Mouse (Mus musculus) activated CD4-positive, CD25-positive, alpha-beta regulatory T cell, adult 4 months (primary cell): ENCODE data around the gene C1s1. TPM values are rescaled to one million over a fixed set of nuclear protein-coding genes. Genes with fewer than 3 reads are reported as not detected.
A peak's percentile ranks its signal among the peaks of the same experiment; 100 is the strongest.
"Not testable (repeated sequence)": the region's sequence is repeated elsewhere in the genome, so short reads cannot be mapped to it uniquely, and the experiment has no call there.

Source experiments
- ATAC-seq: one replicate; pipeline ENCODE4 v1.8.0; 2017
- polyA plus RNA-seq, 2 experiments: library from polyadenylated mRNA; unstranded; fragments of 100-300 nt; shearing (Covaris generic); gene quantifications; one replicate each; pipeline ENCODE4 v1.2.1; 2017

The C1s1 gene
- polyA plus RNA-seq, 2 experiments from 2014 or later, result not detected

- no peak for ATAC-seq
Measured at GRCm38 (mm10) chr6:124511936-124512335, 30.2 kb downstream of the C1s1 start.

DNA sequence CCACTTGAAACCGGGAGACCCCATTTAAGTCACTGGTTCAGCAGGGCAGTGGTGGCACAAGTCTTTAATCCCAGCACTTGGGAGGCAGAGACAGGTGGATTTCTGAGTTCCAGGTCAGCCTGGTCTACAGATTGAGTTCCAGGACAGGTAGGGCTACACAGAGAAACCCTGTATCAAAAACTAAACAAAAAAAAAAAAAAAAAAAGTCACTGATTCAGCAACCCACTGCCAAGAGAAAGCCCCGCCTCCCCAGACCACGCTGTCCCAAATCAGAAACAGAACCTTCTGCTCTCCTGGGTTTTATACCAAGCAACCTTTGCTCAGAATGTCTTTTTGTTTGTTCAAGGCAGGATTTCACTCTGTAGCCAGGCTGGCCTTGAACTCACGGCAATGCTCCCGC, 33.0 kb downstream of the C1s1 start:
- ATAC-seq, result not testable (repeated sequence)

DNA sequence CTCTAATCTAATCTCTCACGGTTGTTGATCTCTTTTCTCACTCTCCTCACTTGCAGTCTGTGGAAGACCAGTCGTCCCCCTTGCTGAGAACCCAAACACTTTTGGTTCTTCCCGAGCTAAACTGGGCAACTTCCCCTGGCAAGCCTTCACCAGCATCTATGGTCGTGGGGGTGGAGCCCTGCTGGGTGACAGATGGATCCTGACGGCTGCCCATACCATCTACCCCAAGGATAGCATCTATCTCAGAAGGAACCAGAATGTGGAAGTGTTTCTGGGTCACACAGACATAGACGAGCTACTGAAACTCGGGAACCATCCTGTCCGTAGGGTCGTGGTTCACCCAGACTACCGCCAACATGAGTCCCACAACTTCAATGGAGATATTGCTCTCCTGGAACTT, 33.9 kb downstream of the C1s1 start:
- ATAC-seq, result no peak

DNA sequence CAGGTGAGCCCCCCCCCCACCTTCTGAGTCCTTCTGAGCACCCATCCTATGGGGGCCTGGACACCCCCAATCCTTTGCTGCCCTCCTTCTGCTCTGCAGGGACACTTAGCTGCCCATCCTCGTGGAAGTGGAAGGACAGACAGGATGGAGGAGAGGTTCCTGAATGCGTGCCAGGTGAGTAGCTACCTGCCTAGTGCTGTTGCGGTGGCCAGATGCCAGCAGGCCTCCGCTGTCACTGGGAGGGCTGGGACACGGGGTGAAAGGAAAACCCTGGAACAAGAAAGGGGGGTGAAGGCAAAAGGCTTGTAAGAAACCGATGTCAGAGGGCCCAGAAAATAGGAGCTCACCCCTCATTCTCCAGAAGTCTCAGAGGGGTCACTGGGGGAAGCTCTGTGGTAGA, 35.2 kb downstream of the C1s1 start:
- ATAC-seq, result no peak

DNA sequence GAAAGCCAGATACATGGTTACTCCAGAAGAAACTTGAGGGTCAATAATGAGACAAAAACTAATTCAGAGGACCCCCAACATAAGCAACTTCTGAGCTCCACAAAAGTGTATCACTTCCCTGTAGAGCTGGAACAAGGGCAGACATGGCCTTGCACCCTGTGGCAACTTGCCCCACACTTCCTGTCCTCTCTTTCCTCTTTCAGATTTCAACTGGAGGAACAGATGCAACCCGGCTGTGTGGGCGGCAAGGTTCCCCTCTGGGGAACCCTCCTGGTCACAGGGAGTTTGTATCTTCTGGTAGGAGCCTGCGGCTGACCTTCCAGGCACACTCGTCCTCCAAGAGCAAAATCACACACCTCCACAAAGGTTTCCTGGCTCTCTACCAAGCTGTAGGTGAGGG, 37.1 kb downstream of the C1s1 start:
- ATAC-seq, result no peak

DNA sequence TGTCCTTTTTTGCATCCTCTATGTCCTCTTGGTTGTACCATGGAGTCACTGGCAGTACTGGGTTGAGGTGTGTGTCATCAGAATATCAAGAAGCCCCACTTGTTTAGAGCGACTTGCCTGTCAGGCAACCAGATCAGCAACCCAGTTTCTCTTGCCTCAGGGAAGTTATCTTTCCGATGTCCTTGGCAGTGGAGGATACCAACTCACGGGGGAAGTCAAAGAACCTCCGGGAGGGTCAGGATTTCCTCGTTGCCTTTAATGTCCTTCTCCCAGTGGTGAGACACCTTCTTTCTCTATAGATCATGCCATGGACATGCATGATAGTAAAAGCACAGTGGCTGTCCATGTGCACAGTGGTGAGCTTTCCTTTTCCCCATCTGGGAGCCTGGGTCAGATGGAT, 40.1 kb downstream of the C1s1 start:
- ATAC-seq, result no peak

DNA sequence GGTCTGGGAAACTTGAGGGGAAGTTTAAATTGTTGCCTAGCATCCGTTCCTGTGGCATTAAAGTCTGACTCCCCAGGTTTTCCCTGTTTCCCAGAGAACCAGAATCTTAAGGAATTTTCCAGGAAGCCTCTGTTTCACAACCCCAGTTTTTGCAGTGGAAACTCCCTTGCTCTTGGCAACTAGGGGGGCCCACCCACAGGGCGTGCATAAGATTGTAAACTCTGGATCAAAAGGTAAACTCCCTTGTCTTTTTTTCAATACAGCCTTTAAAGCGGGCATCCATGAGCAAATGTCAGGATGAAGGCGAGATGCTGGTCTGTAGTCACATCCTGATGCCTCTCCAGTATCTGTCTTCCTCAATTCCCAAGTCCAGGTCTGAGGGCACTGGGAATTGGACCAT, 40.7 kb downstream of the C1s1 start:
- ATAC-seq, result no peak

DNA sequence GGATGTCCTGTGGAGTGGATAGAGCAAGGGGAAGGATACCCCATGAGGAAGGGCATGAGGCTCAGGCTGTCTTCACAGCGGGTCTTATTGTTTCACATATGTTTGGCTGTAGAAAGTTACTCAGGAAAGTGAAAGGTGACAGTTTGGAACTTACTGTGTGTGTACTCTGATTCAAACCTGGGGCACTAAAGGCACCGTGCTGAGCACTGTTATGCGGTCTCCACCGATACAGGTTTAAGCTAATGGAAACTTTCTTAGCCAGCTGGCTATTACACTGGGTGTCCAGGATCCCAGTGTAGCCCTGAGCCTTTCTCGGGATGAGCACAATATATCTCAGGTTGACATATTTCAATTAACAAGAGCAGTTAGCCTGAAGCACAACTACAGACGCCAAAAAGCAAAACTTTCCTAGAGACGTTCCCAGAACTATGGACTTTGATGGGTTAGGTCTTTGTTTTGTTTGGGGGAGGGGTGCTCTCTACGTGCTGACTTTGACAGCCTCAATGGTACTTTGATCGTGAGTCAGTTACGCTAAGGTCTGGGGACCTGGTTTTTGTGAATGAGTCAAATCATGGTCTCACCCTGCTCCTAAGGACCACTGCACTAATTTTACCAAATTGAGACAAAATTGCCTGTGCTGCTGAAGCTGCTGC, 42.1 kb downstream of the C1s1 start:
- no peak for ATAC-seq

DNA sequence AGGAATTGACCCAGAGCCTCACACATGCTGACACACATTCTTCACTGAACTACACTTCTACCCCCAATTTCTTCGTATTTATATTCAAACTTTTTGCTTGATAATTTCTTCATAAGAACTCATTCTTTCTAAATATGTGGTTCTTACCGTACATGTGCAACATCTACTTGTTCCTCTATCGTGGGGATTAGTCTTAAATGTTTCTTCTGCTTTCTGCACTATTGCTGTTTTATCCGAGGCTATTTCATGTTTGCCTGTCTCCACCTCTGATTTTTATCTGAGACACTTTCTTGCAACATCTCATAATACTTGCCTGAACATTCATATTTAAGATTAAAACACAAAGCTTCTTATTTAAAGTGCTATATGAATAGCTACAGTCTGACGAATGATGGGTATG, 46.1 kb downstream of the C1s1 start:
- no peak for ATAC-seq

- ATAC-seq, result no peak
Measured at GRCm38 (mm10) chr6:124493886-124494285, 48.3 kb downstream of the C1s1 start.

DNA sequence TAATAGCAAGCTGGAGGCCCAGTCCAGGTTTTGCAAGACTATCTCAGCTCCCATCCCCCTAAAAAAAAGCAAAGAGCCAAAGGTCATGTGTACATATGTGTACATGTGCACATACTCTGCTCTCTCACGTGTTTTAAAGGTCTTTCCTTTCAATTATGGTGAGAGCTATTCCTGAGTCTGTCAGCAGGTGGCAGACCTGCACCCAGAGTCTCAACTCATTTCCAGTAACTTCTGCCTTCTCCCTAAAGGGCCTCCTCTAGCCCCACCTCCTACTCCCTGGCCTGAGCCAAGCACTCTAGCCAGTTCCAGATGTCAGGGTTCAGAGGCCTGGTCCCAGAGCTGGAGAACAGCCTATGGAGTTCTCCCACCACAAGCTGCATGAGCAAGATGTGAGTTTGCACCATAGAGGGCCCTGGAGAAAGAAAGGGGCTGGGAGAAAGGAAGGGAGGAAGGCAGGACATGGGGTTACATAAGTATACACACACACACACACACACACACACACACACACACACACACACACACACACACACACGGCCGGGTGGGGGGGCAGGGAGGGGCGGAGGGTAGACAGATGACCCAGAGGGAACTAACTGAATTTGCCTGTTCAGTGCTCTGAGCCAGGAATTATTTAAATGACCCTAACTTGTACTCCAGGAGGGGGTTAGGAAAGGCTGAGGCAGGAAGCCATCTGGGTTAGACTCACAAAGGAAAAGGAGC, 49.2 kb downstream of the C1s1 start, which contains the start of gene C1rl:
C1rl (plus strand) TSS at position 272 of the 720 bp plus-strand sequence.
- no peak for ATAC-seq

DNA sequence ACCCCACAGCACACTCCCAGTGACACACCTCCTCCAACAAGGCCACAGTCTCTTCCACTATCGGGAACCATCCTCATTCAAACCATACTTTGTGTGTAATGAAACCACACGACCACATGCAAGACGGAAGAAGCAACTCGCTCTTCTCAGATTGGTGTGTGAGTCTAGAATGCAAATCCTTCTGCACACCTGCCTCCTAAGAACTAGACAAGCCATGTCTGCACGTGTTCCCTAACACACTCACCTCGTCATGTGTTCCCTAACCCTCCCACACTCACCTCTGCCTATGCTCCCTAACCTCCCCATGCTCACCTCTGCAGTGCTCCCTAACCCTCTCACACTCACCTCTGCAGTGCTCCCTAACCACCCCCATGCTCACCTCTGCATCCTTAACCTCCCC, 50.7 kb downstream of the C1s1 start:
- no peak for ATAC-seq

- ATAC-seq, result no peak
Measured at GRCm38 (mm10) chr6:124488952-124489351, 53.2 kb downstream of the C1s1 start.

- ATAC-seq, result no peak
Measured at GRCm38 (mm10) chr6:124487509-124487908, 54.6 kb downstream of the C1s1 start.

DNA sequence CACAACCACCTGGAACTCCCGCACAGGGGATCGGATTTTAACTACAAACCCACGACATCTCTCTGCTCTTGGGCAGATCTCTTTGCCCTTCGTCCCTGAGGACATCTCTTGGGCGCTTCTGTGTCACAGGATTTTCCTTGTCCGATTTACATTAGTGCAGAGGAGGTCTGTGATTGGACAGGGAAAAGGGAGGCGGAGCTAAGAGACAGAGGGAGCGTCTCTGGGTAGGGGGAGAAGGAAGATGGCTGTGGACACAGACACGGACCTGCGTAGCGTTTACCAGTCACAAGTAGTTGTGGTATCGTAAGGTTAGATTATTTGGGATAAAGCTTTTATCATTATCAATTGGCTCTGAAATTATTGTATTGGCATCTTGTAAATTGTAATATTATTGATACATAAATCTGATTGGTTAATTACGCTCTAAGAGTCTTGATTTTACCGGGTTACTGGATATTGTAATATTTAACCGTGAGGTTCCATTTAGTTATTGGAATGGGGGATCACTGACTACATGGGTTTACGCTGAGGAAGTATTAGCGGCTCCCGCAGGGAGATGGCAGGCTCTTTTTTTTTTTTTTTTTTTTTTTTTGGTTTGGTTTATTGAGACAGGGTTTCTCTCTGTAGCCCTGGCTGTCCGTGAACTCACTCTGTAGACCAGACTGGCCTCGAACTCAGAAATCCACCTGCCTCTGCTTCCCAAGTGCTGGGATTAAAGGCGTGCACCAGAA, 56.6 kb downstream of the C1s1 start:
- ATAC-seq, result no peak

- ATAC-seq, result no peak
Measured at GRCm38 (mm10) chr6:124484851-124485250, 57.3 kb downstream of the C1s1 start.

GRCm38 (mm10) chr6:124483831-124484230, 58.3 kb downstream of the C1s1 start:
- not testable (repeated sequence) for ATAC-seq

- peak; percentile 57 for ATAC-seq
Measured at GRCm38 (mm10) chr6:124481571-124481970, 60.6 kb downstream of the C1s1 start.

Other genes starting within 250 kb of the C1s1 start
- gene Cd163, start 237.7 kb downstream of the C1s1 start, polyA plus RNA-seq, result not detected
- gene Pex5, start 127.3 kb downstream of the C1s1 start, polyA plus RNA-seq, result 10 to 100 TPM in 1 of 2 experiments, 1 to 10 TPM in 1; 6.9 to 11.6 TPM
- gene Clstn3, start 77.6 kb downstream of the C1s1 start, polyA plus RNA-seq, result not detected
- gene C1rl, start 49.2 kb downstream of the C1s1 start, polyA plus RNA-seq, result not detected
- gene C1ra, start 30.0 kb downstream of the C1s1 start, polyA plus RNA-seq, result under 1 TPM in 1 of 2 experiments, not detected in 1; 0.57 TPM
- not detected for gene C1rb, start 27.9 kb upstream of the C1s1 start, polyA plus RNA-seq
- not detected for gene C1s2, start 93.7 kb upstream of the C1s1 start, polyA plus RNA-seq
- 10 to 100 TPM; 24.3 to 25.9 TPM for gene Lpcat3, start 120.7 kb upstream of the C1s1 start, polyA plus RNA-seq
- 100 to 1,000 TPM; 401 to 440 TPM for gene Emg1, start 169.8 kb upstream of the C1s1 start, polyA plus RNA-seq
- 10 to 100 TPM; 72.2 to 87.3 TPM for gene Phb2, start 170.0 kb upstream of the C1s1 start, polyA plus RNA-seq
- 100 to 1,000 TPM; 138 to 144 TPM for gene Ptpn6, start 196.4 kb upstream of the C1s1 start, polyA plus RNA-seq
- gene Grcc10, start 199.0 kb upstream of the C1s1 start, polyA plus RNA-seq, result 100 to 1,000 TPM; 529 to 630 TPM
- not detected for gene Gm45234, start 213.7 kb upstream of the C1s1 start, polyA plus RNA-seq
- gene Atn1, start 214.2 kb upstream of the C1s1 start, polyA plus RNA-seq, result 1 to 10 TPM; 3.3 to 5.7 TPM
- gene Eno2, start 227.3 kb upstream of the C1s1 start, polyA plus RNA-seq, result 1 to 10 TPM; 4.4 to 4.7 TPM
- gene Lrrc23, start 237.4 kb upstream of the C1s1 start, polyA plus RNA-seq, result under 1 TPM; 0.61 to 0.73 TPM